Mouse (Mus musculus) myocyte (in vitro differentiated cells): Measurements from ENCODE around the gene Fgfbp1.

Experiments
- MYOG ChIP-seq, 3 experiments: IDR thresholded peaks; one replicate each; pipeline ENCODE4 v1.6.1; 2011; ENCODE audit warnings: control low read depth in 2 of 3, low read depth in 2 of 3, mild to moderate bottlenecking in 2 of 3; ENCODE audit not compliant: insufficient read length in 2 of 3, control insufficient read depth in 1 of 3, insufficient read depth in 1 of 3
- POLR2A ChIP-seq: IDR thresholded peaks from one replicate; pipeline ENCODE4 v1.6.1; 2011; ENCODE audit warnings: low read depth, mild to moderate bottlenecking, control low read depth, moderate library complexity; ENCODE audit not compliant: insufficient read length
- SRF ChIP-seq: IDR thresholded peaks from one replicate; pipeline ENCODE4 v1.6.1; 2011; ENCODE audit warnings: low read depth; ENCODE audit not compliant: control insufficient read depth, insufficient read length
- TCF12 ChIP-seq: IDR thresholded peaks from one replicate; pipeline ENCODE4 v1.6.1; 2011; ENCODE audit warnings: mild to moderate bottlenecking, control low read depth; ENCODE audit not compliant: poor library complexity, insufficient read depth, severe bottlenecking

- TF ChIP-seq POLR2A = no peak
- TF ChIP-seq TCF12 = no peak
- no peak for TF ChIP-seq MYOG (IDR thresholded peaks at IDR 0.05; ENCODE audit: control insufficient read depth in 1 of 3, insufficient read depth in 1 of 3, insufficient read length in 2 of 3, low read depth in 2 of 3)
- no peak for TF ChIP-seq SRF
Measured at GRCm38 (mm10) chr5:43970532-43970931, 11.0 kb downstream of the Fgfbp1 start.
